Mouse (Mus musculus) left cerebral cortex, adult 9 months (tissue): ENCODE measurements at regions not wholly inside any gene's neighbourhood (a gene's known extent, or its start where the extent isn't known, plus 50 kb on each side); places are given as distances from the start of the nearest gene placed in this dataset.
"Not testable (repeated sequence)": the region's sequence is repeated elsewhere in the genome, so short reads cannot be mapped to it uniquely, and the experiment has no call there.

Experiments used
- DNase-seq, 2 experiments: peaks; one replicate each; pipeline ENCODE4 v3.0.0; 2022; ENCODE audit warnings: low spot score in 2 of 2

DNA sequence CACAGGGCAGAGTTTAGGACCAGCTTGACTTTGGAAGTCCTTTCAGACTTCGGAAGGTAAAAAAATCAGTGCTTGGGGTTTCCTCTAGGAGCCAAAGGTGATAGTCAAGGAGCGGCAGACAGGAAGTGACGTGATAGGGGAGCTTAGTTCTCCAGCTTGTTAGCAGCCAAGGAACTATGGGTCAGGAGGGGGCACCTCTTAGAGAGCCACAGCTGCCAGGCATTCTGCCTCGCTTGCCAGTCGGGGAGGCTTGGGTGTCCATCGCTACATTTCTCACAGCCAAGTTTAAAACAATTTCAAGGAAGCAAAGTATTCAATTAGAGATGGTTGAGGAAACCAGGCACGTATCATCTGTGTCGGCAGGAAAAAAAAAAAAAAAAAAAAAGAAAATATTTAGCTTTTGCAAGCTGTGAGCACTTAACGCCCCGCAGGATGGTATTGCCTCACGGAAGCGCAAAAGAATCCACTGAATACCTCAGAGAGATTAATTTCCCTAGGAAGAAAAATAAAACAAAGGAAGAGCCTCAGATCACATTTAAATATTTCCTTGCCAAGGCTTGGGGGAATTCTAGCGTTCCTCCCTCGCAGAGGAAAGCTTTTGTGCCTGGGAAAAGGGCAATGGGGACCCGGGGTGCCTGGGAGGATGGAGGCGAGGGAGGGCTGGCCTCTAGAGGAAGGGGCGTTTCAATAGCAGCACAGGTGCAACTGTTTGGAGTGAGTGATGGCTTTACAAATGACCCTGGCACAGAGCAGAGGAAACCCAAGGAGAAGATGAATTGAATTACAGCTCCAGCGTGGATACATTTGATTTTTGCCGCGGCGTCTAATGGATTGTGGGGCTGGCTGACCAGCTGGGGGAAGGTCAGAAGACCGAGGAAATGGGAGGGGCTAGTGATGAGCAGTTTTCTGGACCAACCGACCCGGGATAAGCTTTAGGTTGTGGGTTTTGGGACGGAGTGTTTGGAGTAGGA is 261.1 kb upstream of the Nr5a2 start:
- no peak for DNase-seq

DNA sequence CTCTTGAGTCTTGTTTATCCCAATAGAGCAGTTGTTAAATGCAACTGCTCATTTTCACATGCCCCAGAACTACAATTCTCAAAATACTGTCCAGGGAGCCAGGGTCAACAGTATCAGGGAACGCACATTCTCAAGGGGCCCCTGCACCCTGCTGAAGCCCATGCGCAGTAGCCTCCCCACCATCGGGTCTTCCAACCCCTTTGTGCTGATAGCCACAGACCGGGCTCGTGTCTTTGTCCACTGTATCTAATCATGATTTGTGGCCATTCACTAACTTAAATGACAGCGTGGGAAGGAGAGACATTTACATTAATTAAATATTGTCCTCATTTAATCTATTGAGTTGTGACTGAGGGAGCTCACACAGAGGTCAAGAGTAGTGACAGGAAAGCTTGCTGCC is 260.0 kb upstream of the Nr5a2 start:
- DNase-seq: no peak

DNA sequence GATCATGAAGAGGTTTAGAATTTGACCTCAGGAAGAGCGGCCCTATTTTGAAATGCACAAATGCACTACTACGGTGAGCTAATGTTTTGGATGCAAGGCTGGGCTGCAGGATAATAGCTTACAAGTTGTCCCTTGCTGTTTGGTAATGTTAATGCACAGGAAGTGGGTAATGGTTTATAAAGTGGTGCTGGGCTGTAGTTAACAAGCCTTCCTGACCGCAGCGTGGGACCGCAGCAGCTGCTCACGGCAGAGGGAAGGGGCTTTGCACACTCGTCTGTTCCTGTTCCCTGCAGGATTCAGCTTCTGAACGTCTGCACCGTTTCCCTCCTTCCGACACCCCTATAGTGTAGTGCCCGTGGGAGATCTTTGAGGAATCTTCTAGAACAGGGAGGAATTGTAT is 258.4 kb upstream of the Nr5a2 start:
- no peak for DNase-seq

DNA sequence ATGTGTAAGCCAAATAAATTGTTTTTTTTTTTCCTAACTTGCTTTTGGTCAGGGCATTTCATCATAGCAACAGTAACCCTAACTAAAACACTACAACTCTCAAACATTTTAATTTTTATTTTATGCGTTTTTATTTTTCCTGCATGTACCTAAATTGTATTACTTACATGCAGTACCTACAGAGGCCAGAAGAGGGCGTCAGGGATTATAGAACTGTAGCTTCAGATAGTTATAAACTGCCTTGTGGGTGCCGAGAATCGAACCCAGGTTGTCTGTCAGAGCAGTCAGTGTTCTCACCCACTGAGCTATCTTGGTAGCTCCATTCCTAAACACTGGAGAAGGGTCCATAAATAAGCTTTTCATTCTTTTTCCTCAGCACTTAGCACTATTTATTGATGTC is 257.8 kb upstream of the Nr5a2 start:
- DNase-seq: no peak

DNA sequence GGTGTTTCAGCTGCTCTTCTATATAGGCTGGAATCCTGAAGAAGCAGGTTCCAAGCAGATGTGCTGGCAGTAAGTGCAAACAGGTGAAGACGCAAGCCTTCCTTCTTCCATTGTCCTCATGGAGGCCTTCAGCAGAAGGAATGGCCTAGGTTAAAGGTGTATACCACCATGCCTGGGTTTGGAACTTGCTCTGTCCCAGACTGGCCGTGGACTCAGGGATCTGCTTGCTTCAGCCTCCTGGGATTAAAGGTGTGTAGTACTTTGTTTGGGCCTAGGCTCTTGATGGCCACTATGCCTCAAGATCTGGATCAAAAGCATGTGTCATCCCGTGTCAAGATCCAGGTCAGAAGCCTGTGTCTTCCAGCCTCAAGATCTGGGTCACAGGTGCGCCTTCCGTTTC is 257.0 kb upstream of the Nr5a2 start:
- DNase-seq: no peak

DNA sequence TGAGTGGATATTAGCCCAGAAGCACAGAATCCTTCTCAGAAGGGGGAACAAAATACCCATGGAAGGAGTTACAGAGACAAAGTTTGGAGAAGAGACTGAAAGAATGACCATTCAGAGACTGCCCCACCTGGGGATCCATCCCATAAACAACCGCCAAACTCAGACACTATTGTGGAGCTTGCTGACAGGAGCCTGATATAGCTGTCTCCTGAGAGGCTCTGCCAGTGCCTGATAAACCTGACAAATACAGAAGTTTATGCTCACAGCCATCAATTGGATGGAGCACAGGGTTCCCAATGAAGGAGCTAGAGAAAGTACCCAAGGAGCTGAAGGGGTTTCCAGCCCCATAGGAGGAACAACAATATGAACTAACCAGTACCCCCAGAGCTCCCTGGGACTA is 254.1 kb upstream of the Nr5a2 start:
- DNase-seq: not testable (repeated sequence)

DNA sequence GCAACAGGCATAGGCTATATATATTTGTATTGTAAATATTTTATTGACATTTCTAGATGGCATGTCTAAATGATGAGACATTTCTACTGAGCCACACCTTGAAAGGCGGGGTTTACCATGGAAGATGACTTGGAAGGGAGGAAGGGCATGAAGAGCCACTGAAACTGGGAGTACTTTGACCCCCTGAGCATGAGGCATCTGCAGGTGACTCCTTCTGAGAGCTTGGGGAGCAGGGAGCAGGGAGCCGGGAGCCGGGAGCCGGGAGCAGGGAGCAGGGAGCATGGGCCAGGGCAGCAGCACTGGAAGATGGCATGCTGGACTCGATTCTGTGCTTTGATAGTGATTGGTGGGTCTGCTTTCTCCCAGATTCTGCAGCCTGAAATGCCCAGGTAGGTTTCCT is 253.5 kb upstream of the Nr5a2 start:
- no peak for DNase-seq

DNA sequence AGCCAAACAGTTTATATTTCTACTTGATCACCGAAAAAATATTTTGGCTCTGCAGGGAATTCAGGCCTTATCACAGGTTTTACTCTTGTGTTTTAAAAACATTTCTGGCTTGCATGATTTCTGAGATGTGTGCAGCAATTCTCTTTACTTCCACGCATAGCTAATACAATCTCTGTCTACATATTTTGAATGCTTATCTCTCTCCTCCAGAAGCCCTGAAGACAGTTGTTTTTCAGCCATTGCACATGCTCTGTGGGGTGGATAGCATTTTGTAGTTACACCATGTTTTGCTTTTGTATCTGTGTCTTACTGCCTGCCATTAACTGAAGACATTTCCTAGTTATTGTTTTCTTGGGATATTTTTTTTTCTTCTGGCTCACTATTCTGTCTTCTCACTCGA is 252.6 kb upstream of the Nr5a2 start:
- no peak for DNase-seq

DNA sequence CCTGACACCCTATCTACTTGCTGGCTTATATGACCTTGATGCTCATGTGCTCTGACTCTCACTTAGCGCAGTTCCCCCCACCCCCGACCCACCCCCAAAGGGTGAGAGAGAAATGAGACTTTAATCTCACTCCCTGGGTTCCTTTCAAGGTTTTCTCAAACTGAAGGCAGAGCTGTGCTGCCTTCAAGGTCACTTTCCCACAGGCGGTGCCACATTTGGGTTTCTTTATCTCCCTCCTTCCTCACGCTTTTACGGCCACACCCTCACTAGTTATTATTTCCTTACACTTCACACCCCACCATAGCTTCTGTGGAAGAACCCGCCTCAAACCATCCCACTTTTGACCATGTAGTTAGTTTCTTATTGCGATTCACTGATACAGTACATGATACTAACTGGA is 244.1 kb upstream of the Nr5a2 start:
- no peak for DNase-seq

DNA sequence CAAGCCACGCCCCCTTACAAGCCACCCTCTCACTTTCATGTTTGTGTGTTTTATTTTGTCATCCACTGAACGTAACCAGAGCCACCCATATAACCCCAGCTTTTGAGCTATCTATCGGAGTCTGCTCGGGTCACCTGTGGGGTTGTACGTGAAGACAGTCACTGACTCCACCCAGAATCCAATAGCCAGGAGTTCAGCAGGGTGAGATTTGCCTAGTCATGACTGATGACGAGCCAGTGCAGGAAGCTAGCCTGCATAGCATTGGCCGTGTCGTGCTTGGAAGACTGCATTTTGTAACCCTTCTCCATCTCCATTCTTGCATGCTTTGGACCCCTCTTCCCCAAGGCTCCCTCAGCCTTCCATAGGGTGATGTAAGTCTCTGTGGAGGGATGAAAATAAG is 243.3 kb upstream of the Nr5a2 start:
- DNase-seq: no peak

DNA sequence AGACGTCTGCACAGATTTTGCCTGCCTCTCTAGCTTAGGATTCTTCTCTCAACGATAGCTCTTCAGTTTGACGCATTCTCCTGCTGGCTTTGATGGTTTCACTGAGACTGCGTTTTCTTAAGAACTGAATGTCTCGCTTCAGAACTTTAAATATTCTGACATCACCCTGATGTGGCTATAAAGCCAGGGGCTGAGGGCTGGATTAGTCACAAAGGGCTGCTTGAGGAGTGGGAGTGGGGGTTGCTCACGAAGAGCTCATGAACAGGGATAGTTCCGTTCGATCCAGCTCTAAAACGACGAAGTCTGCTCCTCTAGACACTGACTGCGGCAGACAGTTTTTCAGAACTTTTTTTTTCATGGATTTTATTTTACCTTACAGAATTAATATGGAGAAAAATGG is 240.7 kb upstream of the Nr5a2 start:
- no peak for DNase-seq

DNA sequence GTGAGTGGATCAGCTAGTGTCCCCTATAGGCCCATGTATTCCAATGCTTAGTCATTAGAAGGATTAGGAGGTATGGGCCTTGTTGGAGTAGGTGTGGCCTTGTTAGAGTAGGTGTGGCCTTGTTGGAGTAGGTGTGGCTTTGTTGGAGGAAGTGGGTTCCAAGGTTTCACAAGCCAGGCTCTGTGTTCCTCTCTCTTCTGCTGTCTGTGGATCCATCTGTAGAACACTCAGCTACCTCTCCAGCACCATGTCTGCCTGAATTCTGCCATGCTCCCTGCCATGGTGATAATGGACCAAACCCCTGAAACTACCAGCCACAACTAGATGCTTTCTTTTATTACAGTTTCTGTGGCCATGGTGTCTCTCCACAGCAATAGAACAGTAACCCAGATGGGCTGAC is 235.7 kb upstream of the Nr5a2 start:
- no peak for DNase-seq

DNA sequence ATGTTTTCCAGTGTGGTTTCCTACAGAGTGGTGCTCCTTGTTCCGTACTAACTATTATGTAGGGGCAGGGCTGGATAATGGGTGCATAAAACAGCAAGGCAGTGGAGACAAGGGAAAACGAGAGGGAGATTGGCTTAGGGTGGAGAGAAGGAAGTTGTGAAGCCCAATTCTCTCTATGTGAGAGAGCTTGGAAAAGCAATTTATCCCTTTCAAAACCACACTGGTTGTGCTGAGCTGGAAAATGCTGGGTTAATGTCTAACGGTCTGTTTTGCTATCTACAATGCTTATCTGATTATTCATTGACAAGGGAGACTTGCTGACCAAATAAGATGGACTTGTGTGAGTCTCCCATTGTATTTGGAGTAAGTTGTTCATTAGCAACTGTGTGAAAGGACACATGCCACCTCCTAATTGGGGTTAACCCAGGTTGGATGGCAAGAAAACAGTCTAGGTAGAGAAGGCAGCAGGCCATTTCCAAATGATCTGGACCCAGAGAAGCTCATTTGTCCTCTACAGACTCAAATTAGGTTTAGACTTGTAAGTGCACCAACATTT is 234.9 kb upstream of the Nr5a2 start:
- DNase-seq: no peak

DNA sequence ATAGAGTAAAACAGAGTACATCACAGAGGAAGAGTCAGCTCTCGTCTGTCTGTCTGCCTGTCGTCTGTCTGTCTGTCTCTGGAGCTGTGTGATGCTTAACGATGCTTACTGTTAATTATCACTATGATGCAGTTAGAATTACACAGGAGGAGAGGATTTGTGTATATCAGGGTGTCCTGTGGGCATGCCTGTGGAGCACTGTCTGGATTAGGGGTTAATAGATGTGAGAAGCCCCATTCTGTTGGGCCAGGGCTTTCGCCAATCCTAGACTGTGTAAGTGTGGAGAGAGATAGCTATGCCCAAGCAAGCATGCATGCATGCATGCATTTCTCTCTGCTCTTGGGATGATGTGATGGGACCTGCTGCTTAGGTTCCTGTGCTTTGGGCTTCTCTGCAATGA is 218.0 kb upstream of the Nr5a2 start:
- no peak for DNase-seq

DNA sequence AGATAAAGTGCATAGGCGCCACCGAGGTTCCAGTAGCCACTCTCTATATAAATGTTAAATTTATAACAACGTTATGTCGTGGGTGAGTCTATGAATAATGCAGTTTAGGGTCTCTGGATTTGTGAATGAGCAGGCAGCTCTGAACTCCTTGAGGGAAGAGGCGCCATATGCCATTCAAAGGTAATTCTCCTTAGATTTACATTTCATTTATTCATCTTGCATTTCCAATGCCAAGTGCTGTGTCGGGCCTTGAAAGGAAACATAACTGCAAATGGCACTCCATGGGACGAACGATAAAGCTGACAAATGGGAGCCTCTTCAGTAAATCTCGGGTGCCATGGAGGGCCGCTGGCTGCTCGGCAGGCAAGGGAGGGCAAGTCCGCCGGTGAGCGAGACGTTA is 216.4 kb upstream of the Nr5a2 start:
- no peak for DNase-seq

DNA sequence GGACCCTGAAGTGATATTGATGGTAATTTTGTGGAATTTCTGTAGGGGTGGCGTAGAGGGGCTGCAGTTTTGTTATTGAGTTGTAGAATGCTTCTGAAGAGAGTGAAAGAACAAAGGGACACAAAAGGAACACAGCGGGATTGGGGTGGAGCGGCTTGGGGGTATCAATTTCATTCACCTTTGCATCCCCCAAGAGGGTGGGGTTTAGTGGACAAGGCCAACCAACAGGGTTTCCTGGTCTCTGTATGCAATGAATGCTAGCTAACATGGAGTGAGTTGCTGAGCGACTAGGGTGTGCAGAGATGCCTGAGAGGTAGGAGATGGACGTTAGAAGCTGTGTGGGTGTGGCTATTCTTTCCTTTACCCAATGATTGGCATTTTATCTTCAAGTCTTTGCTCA is 213.8 kb upstream of the Nr5a2 start:
- no peak for DNase-seq

DNA sequence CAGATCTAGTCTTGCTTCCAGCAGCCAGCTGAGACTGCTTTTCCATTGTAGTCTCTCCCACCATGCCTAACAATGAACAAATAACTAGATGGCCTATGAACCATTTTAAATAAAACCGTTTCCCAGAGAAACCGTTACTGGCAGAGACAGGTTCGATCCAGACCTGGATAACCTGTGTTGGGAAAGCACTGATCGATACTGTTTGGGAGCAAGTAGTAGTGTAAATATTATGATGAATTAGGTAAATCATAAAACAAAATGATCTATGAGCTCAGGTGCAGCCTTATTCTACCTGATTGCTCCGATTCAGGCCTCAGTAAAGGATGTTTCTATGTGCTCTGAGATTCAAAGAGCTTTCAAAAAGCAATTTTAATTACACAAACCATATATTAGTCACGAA is 211.9 kb upstream of the Nr5a2 start:
- DNase-seq: no peak

DNA sequence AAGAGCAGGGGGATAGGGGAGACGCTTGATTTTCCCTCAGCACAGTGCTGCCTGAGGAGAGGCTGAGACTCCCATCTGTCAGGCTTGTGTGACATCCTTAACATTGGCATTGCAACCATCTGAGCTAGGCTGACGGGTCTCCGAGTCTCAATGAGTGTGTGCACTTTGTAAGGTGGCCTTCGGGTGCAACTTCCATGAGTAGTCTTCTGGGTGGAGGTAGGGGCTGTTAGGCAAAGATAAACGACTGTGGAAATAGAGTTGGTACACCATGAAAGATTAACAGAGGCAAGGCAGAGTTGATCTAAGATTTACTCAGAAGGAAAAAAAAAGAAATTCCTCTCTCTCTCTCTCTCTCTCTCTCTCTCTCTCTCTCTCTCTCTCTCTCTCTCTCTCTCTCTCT is 211.2 kb upstream of the Nr5a2 start:
- DNase-seq: no peak

DNA sequence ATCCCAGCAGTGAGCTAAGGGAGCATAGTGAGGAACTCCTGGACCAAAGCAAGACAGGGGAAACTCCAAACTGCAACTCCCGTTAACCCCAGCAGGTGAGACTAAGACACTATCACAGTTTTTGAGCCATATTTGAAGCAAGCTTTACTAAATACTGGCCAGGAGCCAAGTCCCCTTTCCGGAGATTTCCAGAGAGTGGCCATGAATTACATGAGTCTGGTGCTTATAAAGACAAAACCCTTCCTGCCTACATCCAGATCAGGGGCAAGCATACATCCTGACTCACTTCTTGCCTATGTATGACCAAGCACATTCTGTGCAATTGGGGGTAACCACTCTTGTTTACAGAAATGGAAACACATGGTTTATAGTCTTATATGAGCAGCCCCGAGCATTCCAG is 187.6 kb upstream of the Nr5a2 start:
- no peak for DNase-seq

DNA sequence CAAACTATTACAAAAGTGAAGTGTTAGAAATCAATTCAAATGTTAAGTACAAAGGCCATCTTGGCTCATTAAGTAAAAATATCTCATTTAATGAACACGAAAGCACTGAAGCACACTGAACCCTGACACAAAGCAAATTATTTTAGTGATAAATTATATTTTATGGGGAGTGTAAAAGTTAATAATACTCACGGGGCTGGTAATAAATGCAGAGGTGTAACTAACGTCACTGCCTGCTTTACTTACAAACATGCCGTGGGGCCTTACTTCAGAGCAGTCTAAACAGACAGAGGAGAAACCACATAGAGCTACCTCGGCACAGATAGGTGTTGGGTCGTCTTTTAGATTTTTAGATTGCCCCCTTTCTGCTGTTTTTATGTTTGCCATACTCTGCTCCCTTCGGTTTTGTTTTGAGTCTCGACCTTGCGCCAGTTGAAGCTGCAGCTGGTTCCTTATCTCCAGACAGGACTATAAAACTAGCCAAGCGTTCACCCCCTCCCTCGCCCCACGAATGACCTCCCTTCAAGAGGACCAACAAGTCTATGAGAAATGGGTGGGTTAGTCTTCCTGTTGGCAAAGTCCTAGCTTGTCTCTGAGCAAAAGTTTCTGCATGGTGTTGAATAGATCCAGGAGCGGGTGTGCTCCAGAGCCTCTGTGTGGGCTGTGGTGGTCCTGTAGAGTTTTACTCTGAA is 181.8 kb upstream of the Nr5a2 start:
- DNase-seq: no peak

DNA sequence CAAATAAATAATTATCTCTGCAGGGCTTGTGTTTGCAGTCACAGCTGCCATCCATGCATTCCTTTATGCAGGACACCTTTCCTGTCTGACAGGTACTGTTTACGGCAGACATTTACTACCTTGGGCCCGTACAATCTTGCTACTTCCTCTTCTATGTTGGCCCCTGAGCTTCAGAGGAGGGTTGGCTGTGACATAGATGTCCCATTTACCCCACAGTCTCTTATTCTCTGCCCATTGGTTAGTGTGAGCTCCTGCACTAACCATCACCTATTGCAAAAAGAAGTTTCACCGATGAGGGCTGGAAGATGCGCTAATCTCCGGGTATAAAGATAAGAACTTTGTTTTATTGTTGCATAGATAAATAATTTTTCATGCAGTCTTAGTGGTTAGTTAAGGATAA is 181.1 kb upstream of the Nr5a2 start:
- no peak for DNase-seq

DNA sequence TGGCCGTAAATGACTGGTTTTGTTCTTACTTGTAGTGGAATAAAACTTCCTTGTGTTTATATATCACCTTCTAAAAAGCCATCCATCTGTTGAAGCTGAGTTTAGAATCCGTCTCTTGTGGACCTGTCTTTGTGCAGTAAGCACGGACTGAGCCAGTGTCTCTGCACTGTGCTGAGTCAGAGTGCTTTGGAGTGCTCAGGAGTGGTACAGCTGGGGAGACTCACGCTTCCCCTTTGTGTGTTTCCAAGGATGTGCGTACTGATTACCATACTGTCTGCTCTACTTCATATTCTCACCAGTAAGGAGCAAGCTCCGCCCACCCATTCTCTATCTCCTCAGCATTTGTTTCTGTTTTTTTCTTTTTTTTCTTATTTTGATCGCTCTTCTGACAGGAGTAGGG is 175.9 kb upstream of the Nr5a2 start:
- peak; percentile 7 to 15 for DNase-seq

DNA sequence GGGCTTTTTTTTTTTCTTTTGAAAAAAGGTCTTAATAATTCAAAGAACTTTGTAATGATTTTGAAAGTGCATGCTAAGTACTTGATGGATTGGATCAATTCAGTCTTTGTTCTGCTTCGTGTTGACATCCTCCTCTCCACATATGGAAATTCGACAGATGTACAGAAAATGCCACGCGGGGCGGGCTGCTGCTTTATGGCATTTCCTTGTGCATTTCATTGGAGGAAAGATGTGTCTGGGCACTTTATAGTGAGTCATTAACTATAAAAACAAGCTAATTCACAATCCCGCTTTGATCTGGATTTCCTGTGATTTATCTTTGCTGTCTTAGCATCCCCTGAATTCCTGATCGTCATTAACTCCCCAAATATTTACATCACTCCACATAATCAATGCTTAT is 173.5 kb upstream of the Nr5a2 start:
- DNase-seq: no peak
